Comparison of ENCODE assay signal across 8 mouse cellular contexts in genomic region chr10:89744341-89744740, GRCm38 (mm10). TPM values are rescaled to one million over a fixed set of nuclear protein-coding genes. Genes with fewer than 3 reads are reported as not detected.
A peak's percentile ranks its signal among the peaks of the same experiment; 100 is the strongest.
DNase-seq lines count a peak whose midpoint lies in the region; ATAC-seq and TF ChIP-seq lines count a peak whose summit lies in the region.

No protein-coding gene starts in this region.

- H3K79me2 ChIP-seq in macrophage (ENCODE audit: inconsistent target) = peaks cover 38% of the 10 kb centered on the region

- no peaks in the 10 kb centered on the region for H3K9me3 ChIP-seq in forebrain, postnatal 0 days (ENCODE audit: low read length)

- TF ChIP-seq CTCF in kidney, adult 2 months (conservative IDR thresholded peaks at IDR 0.05; ENCODE audit: insufficient read depth, insufficient read length, low read depth, low read length) = no peak
- no peak for TF ChIP-seq CTCF in bone marrow, adult 2 months (IDR thresholded peaks at IDR 0.05; ENCODE audit: control insufficient read depth, insufficient read depth, low read length)
- no peak for TF ChIP-seq CTCF in forebrain, postnatal 0 days (IDR thresholded peaks at IDR 0.05; ENCODE audit: low read depth)

- H3K36me3 ChIP-seq in kidney, adult 2 months (ENCODE audit: control insufficient read depth, insufficient read depth, low read length) = no peaks in the 10 kb centered on the region
- no peaks in the 10 kb centered on the region for H3K36me3 ChIP-seq in forebrain, postnatal 0 days (ENCODE audit: insufficient read depth)
- no peaks in the 10 kb centered on the region for H3K36me3 ChIP-seq in macrophage (ENCODE audit: inconsistent target)

- peak; percentile 26 for DNase-seq in kidney, adult 2 months
- DNase-seq in kidney, postnatal 14 days = no peak
- no peak for DNase-seq in forebrain, postnatal 0 days
- DNase-seq in adipocyte (ENCODE audit: low spot score) = no peak
- DNase-seq in frontal cortex, postnatal 36 days (ENCODE audit: low spot score in 2 of 2) = no peak
- no peak for DNase-seq in urinary bladder, postnatal 25 days (ENCODE audit: low spot score)

- H3K27me3 ChIP-seq in kidney, adult 2 months (replicated peaks; ENCODE audit: control insufficient read depth, insufficient read depth, low read length) = no peaks in the 10 kb centered on the region
- H3K27me3 ChIP-seq in forebrain, postnatal 0 days (ENCODE audit: insufficient read depth, low read length) = no peaks in the 10 kb centered on the region

- 15% methylated on average over 3 of the region's 3 CpGs for WGBS in kidney, adult 2 months
- 2% methylated on average over 3 of the region's 3 CpGs for WGBS in bone marrow, adult 2 months
- 27% methylated on average over 3 of the region's 3 CpGs for WGBS in forebrain, postnatal 0 days
- WGBS in macrophage (ENCODE audit: missing documents) = 0% methylated on average over 3 of the region's 3 CpGs

- peak overlapping the region; percentile 96; the same call in 1 of the 2 replicates for H3K9ac ChIP-seq in forebrain, postnatal 0 days

- H3K4me3 ChIP-seq in kidney, adult 2 months (ENCODE audit: insufficient read depth, low read depth, low read length) = peak overlapping the region; percentile 18; the same call in 1 of the 2 replicates
- H3K4me3 ChIP-seq in bone marrow, adult 2 months (replicated peaks; ENCODE audit: control insufficient read depth, low read depth, low read length) = peak overlapping the region; percentile 92
- peak overlapping the region; percentile 94 for H3K4me3 ChIP-seq in forebrain, postnatal 0 days (ENCODE audit: low read depth, low read length)
- H3K4me3 ChIP-seq in macrophage (ENCODE audit: inconsistent target) = peak overlapping the region; percentile 73; the same call in 1 of the 2 replicates

- H3K4me1 ChIP-seq in kidney, adult 2 months (ENCODE audit: control insufficient read depth, insufficient read depth, low read length) = peaks cover 6% of the 10 kb centered on the region; the same call in 1 of the 2 replicates
- peaks cover 5% of the 10 kb centered on the region; the same call in 1 of the 2 replicates for H3K4me1 ChIP-seq in bone marrow, adult 2 months (ENCODE audit: control insufficient read depth, insufficient read depth, low read length)
- H3K4me1 ChIP-seq in forebrain, postnatal 0 days (ENCODE audit: insufficient read depth) = peaks cover 6% of the 10 kb centered on the region; the same call in 1 of the 2 replicates

- TF ChIP-seq POLR2A in kidney, adult 2 months (IDR thresholded peaks at IDR 0.05; ENCODE audit: low read depth, low read length) = no peak
- no peak for TF ChIP-seq POLR2A in bone marrow, adult 2 months (IDR thresholded peaks at IDR 0.05; ENCODE audit: borderline replicate concordance, control insufficient read depth, low read depth, low read length)

- H3K4me2 ChIP-seq in forebrain, postnatal 0 days (ENCODE audit: low read depth) = peak overlapping the region; percentile 63

- peak overlapping the region; percentile 75; the same call in 1 of the 2 replicates for H3K27ac ChIP-seq in kidney, adult 2 months (ENCODE audit: insufficient read depth, low read depth, low read length)
- no peak overlapping the region for H3K27ac ChIP-seq in bone marrow, adult 2 months (ENCODE audit: control insufficient read depth, insufficient read depth, low read depth, low read length, poor library complexity)
- H3K27ac ChIP-seq in forebrain, postnatal 0 days (ENCODE audit: low read depth, low read length) = no peak overlapping the region
- 0 out of 2 replicates have a peak overlapping the region, but pooled peaks have one; percentile 24 for H3K27ac ChIP-seq in macrophage

- ATAC-seq in forebrain, postnatal 0 days = no peak

RNA-seq across cellular contexts. Expression of gene Uhrf1bp1l, which starts 0.5 kb away (rescaled TPM):
- 24.3 and 25.9 TPM in 2 replicates for polyA plus RNA-seq in kidney, adult 2 months (2012; rRNA removed)
- polyA plus RNA-seq in bone marrow, adult 2 months (2011; ENCODE audit: insufficient read depth, insufficient read length, low replicate concordance, missing spikeins) = 10.0 and 20.4 TPM in 2 replicates
- 33.0 and 39.4 TPM in 2 replicates for total RNA-seq in forebrain, postnatal 0 days (2014; rRNA removed)
- 20.8 and 30.2 TPM in 2 replicates for polyA plus RNA-seq in forebrain, postnatal 0 days (2015; fragmentation: Nextera tagmentation; extraction: Ambion mirVana)
- 100 to 1,000 TPM in 7 of 26 experiments, 10 to 100 TPM in 19; 29.9 to 164 (median 82.1) TPM for total RNA-seq in macrophage (2018; cell fraction: chromatin; rRNA removed)
- total RNA-seq in macrophage (2018; cell fraction: cytosol; rRNA removed) = 10 to 100 TPM; 23.2 to 65.5 (median 36.6) TPM
- total RNA-seq in macrophage (2018; cell fraction: nucleus; rRNA removed) = 100 to 1,000 TPM in 4 of 26 experiments, 10 to 100 TPM in 22; 27.7 to 135 (median 54.3) TPM
- 32.8 to 54.1 TPM (median 35.0 TPM) in 3 replicates for polyA plus RNA-seq in macrophage (2018)

RNA-seq across cellular contexts. Expression of gene Actr6, which starts 12.2 kb away (rescaled TPM):
- polyA plus RNA-seq in kidney, adult 2 months (2012; rRNA removed) = 1.7 and 3.0 TPM in 2 replicates
- polyA plus RNA-seq in bone marrow, adult 2 months (2011; ENCODE audit: insufficient read depth, insufficient read length, low replicate concordance, missing spikeins) = 2.7 and 3.7 TPM in 2 replicates
- 46.9 and 48.8 TPM in 2 replicates for total RNA-seq in forebrain, postnatal 0 days (2014; rRNA removed)
- 67.9 and 78.1 TPM in 2 replicates for polyA plus RNA-seq in forebrain, postnatal 0 days (2015; fragmentation: Nextera tagmentation; extraction: Ambion mirVana)
- total RNA-seq in macrophage (2018; cell fraction: chromatin; rRNA removed) = 10 to 100 TPM in 12 of 26 experiments, 1 to 10 TPM in 13, not detected in 1; 1.3 to 23.0 (median 8.7) TPM
- total RNA-seq in macrophage (2018; cell fraction: cytosol; rRNA removed) = 10 to 100 TPM in 17 of 26 experiments, 1 to 10 TPM in 9; 4.0 to 14.0 (median 10.9) TPM
- 10 to 100 TPM in 8 of 26 experiments, 1 to 10 TPM in 18; 2.4 to 17.3 (median 6.4) TPM for total RNA-seq in macrophage (2018; cell fraction: nucleus; rRNA removed)
- polyA plus RNA-seq in macrophage (2018) = 12.9 to 14.2 TPM (median 13.9 TPM) in 3 replicates

RNA-seq across cellular contexts. Expression of gene Scyl2, which starts 58.3 kb away (rescaled TPM):
- 20.9 and 21.3 TPM in 2 replicates for polyA plus RNA-seq in kidney, adult 2 months (2012; rRNA removed)
- 8.8 and 11.8 TPM in 2 replicates for polyA plus RNA-seq in bone marrow, adult 2 months (2011; ENCODE audit: insufficient read depth, insufficient read length, low replicate concordance, missing spikeins)
- total RNA-seq in forebrain, postnatal 0 days (2014; rRNA removed) = 39.9 and 43.9 TPM in 2 replicates
- polyA plus RNA-seq in forebrain, postnatal 0 days (2015; fragmentation: Nextera tagmentation; extraction: Ambion mirVana) = 3.1 and 5.9 TPM in 2 replicates
- 100 to 1,000 TPM in 5 of 26 experiments, 10 to 100 TPM in 21; 56.7 to 125 (median 80.1) TPM for total RNA-seq in macrophage (2018; cell fraction: chromatin; rRNA removed)
- 10 to 100 TPM; 34.3 to 50.0 (median 42.3) TPM for total RNA-seq in macrophage (2018; cell fraction: cytosol; rRNA removed)
- 100 to 1,000 TPM in 1 of 26 experiments, 10 to 100 TPM in 25; 46.1 to 106 (median 64.3) TPM for total RNA-seq in macrophage (2018; cell fraction: nucleus; rRNA removed)
- polyA plus RNA-seq in macrophage (2018) = 26.7 to 47.7 TPM (median 33.0 TPM) in 3 replicates

Comparison
In these comparisons a context has a peak if more than half of its experiments do, and no peak if none do; other contexts are left out.
1. H3K27ac ChIP-seq: peak in kidney, adult 2 months (single experiment) and macrophage (single experiment); none in bone marrow, adult 2 months (single experiment) and forebrain, postnatal 0 days (single experiment).
2. H3K4me3 ChIP-seq: peak in every context shown above with its lines; median percentile 94 in forebrain, postnatal 0 days; 92 in bone marrow, adult 2 months; 73 in macrophage; 18 in kidney, adult 2 months.